Comparison of ENCODE assay signal across 8 mouse cellular contexts in the genomic region with DNA sequence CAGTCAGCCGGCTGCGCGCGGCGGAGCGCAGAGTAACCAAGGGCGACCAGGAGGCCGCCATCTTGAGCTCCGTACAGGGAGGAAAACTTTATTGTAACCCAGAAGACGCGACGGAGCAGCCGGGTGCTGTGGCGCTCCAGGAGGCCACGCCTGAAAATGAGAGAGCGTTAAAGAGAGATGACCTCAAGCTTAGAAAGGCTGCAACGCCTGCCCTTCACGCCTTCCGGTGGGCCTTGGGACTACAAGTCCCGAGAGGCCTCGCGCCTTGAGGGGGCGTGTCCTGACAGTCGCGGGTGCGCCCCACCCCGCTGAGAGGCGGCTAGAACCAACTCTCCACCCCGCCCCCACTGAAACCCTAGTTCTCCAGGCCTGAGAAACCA. TPM values are rescaled to one million over a fixed set of nuclear protein-coding genes. Genes with fewer than 3 reads are reported as not detected.
DNase-seq lines count a peak whose midpoint lies in the region; ATAC-seq lines count a peak whose summit lies in the region.

TSS of gene Afg1l (minus strand) at position 225 of the 380 bp plus-strand sequence.

- no peaks in the 10 kb centered on the region for H3K9me3 ChIP-seq in heart, embryonic 14.5 days (ENCODE audit: control insufficient read depth, low read length)
- no peaks in the 10 kb centered on the region for H3K9me3 ChIP-seq in liver, embryonic 13.5 days (replicated peaks)

- ATAC-seq in heart, embryonic 14.5 days (ENCODE audit: insufficient number of reproducible peaks, insufficient read depth, low FRiP score, low read depth): peak; percentile 92
- peak; percentile 94 for ATAC-seq in liver, embryonic 13.5 days (ENCODE audit: low read depth)

- peaks cover 11 to 14% of the 10 kb centered on the region in 2 experiments; a peak in 3 of 4 replicates for H3K4me1 ChIP-seq in heart, embryonic 14.5 days (ENCODE audit: control insufficient read depth in 2 of 2, insufficient read depth in 2 of 2, low read length in 2 of 2)
- H3K4me1 ChIP-seq in liver, embryonic 13.5 days (replicated peaks): peaks cover 64% of the 10 kb centered on the region

- H3K36me3 ChIP-seq in heart, embryonic 14.5 days (ENCODE audit: control insufficient read depth, insufficient read depth, low read length): no peaks in the 10 kb centered on the region
- H3K36me3 ChIP-seq in liver, embryonic 13.5 days: no peaks in the 10 kb centered on the region

- H3K27ac ChIP-seq in heart, embryonic 14.5 days (replicated peaks in 1 of 2; ENCODE audit: control insufficient read depth in 1 of 2, insufficient read depth in 1 of 2, low read depth in 2 of 2, low read length in 2 of 2): peak within 1 kb of the TSS; percentile 97 to 98
- peak within 1 kb of the TSS; percentile 97 for H3K27ac ChIP-seq in liver, embryonic 13.5 days

- H3K4me3 ChIP-seq in heart, embryonic 14.5 days (ENCODE audit: control insufficient read depth in 1 of 2, insufficient read depth in 1 of 2, low read depth in 1 of 2, low read length in 2 of 2): peak within 1 kb of the TSS; percentile 63 to 86
- peak within 1 kb of the TSS; percentile 84 for H3K4me3 ChIP-seq in liver, embryonic 13.5 days (replicated peaks)

- peak; percentile 85 to 93 for DNase-seq in CD8-positive naive resting alpha-beta T cell, adult 2 months (ENCODE audit: low read depth in 2 of 2, low spot score in 2 of 2)
- peak; percentile 88 for DNase-seq in c-Kit-negative CD71-positive TER-119-positive erythroid progenitor cells, embryonic 14.5 days (ENCODE audit: low read depth, low spot score)
- peak; percentile 90 for DNase-seq in fibroblast of lung, adult 2 months (ENCODE audit: low read depth)
- DNase-seq in kidney, postnatal 14 days: peak; percentile 97
- peak; percentile 94 for DNase-seq in liver, embryonic 13.5 days
- peak; percentile 93 for DNase-seq in neural tube, embryonic 10.5 days (ENCODE audit: extremely low spot score, low spot score)
- peak; percentile 93 for DNase-seq in telencephalon, adult 2 months (ENCODE audit: low read depth, low spot score)

- peak within 1 kb of the TSS; percentile 91 for H3K9ac ChIP-seq in heart, embryonic 14.5 days (ENCODE audit: low read length)
- H3K9ac ChIP-seq in liver, embryonic 13.5 days: peak within 1 kb of the TSS; percentile 92

- under 1% methylated on average over 29 of the region's 29 CpGs for WGBS in heart, embryonic 14.5 days
- WGBS in liver, embryonic 13.5 days (ENCODE audit: insufficient replicate concordance): under 1% methylated on average over 29 of the region's 29 CpGs

- no peaks in the 10 kb centered on the region for H3K27me3 ChIP-seq in heart, embryonic 14.5 days (ENCODE audit: control insufficient read depth, insufficient read depth, low read length)
- H3K27me3 ChIP-seq in liver, embryonic 13.5 days: no peaks in the 10 kb centered on the region

- peak within 1 kb of the TSS; percentile 91 for H3K4me2 ChIP-seq in heart, embryonic 14.5 days (ENCODE audit: low read length)
- peak within 1 kb of the TSS; percentile 91 for H3K4me2 ChIP-seq in liver, embryonic 13.5 days

RNA-seq across cellular contexts. Expression of gene Afg1l, which starts in this region (rescaled TPM):
- polyA plus RNA-seq in heart, embryonic 14.5 days (2014; fragmentation: Nextera tagmentation; extraction: Ambion mirVana): 15.4 and 15.9 TPM in 2 replicates
- 2.4 and 2.7 TPM in 2 replicates for polyA plus RNA-seq in liver, embryonic 13.5 days (2015; fragmentation: Nextera tagmentation; extraction: Ambion mirVana)

Comparison
In these comparisons a context has a peak if more than half of its experiments do, and no peak if none do; other contexts are left out.
1. Peak in every context shown above with its lines: DNase-seq, ATAC-seq, H3K4me3 ChIP-seq and H3K27ac ChIP-seq.